Mouse (Mus musculus): ENCODE results near the gene Jtb. TPM values are rescaled to one million over a fixed set of nuclear protein-coding genes. Genes with fewer than 3 reads are reported as not detected.

Jtb gene
- polyA plus RNA-seq, 1 experiment from 2014 or later: 131 TPM

- peak overlapping the region; percentile 88 for H3K27ac ChIP-seq (replicated peaks)
- peak; percentile 84 for TF ChIP-seq CTCF (IDR thresholded peaks at IDR 0.05; ENCODE audit: low read depth)
- no peak for TF ChIP-seq EP300 (optimal IDR thresholded peaks at IDR 0.05)
- H3K9ac ChIP-seq (ENCODE audit: low read length): peak overlapping the region; percentile 74
- peak overlapping the region; percentile 54 for H3K4me3 ChIP-seq (ENCODE audit: low read depth, low read length)
- H3K27me3 ChIP-seq (ENCODE audit: control insufficient read depth, insufficient read depth, low read length): no peaks in the 10 kb centered on the region
- 7% methylated on average over 6 of the region's 6 CpGs for WGBS
- ATAC-seq (ENCODE audit: low FRiP score, low TSS enrichment): peak; percentile 62
- H3K4me2 ChIP-seq (replicated peaks; ENCODE audit: low read depth): peak overlapping the region; percentile 78
- peak; percentile 41 for DNase-seq (ENCODE audit: low spot score)
- no peaks in the 10 kb centered on the region for H3K36me3 ChIP-seq (ENCODE audit: control insufficient read depth, insufficient read depth, low read length)
- H3K9me3 ChIP-seq (ENCODE audit: control insufficient read depth, low read length): no peaks in the 10 kb centered on the region
- H3K4me1 ChIP-seq (replicated peaks; ENCODE audit: control insufficient read depth, insufficient read depth): no peaks in the 10 kb centered on the region
Observed at GRCm38 (mm10) chr3:90220088-90220487, 11.3 kb upstream of the Jtb start.

GRCm38 (mm10) chr3:90220531-90220951 is 10.9 kb upstream of the Jtb start:
- DNase-seq (ENCODE audit: low spot score) (peak; percentile 84), ATAC-seq (ENCODE audit: low FRiP score, low TSS enrichment) (peak; percentile 86)
- H3K4me3 ChIP-seq (ENCODE audit: low read depth, low read length): peak overlapping the region; percentile 54
- no peaks in the 10 kb centered on the region for H3K27me3 ChIP-seq (ENCODE audit: control insufficient read depth, insufficient read depth, low read length)
- no peaks in the 10 kb centered on the region for H3K36me3 ChIP-seq (ENCODE audit: control insufficient read depth, insufficient read depth, low read length)
- peak overlapping the region; percentile 74 for H3K9ac ChIP-seq (ENCODE audit: low read length)
- no peaks in the 10 kb centered on the region for H3K9me3 ChIP-seq (ENCODE audit: control insufficient read depth, low read length)
- 0% methylated on average over 19 of the region's 20 CpGs for WGBS
- H3K27ac ChIP-seq (replicated peaks): peak overlapping the region; percentile 88
- peak overlapping the region; percentile 78 for H3K4me2 ChIP-seq (replicated peaks; ENCODE audit: low read depth)
- no peak for TF ChIP-seq CTCF (IDR thresholded peaks at IDR 0.05; ENCODE audit: low read depth)
- no peak for TF ChIP-seq EP300 (optimal IDR thresholded peaks at IDR 0.05)
- no peaks in the 10 kb centered on the region for H3K4me1 ChIP-seq (replicated peaks; ENCODE audit: control insufficient read depth, insufficient read depth)

GRCm38 (mm10) chr3:90221123-90221522 is 10.3 kb upstream of the Jtb start:
- Histone ChIP-seq H3K9ac (ENCODE audit: low read length) (peak overlapping the region; percentile 74), H3K4me3 (ENCODE audit: low read depth, low read length) (peak overlapping the region; percentile 54), H3K36me3 (ENCODE audit: control insufficient read depth, insufficient read depth, low read length) (no peaks in the 10 kb centered on the region), H3K4me2 (replicated peaks; ENCODE audit: low read depth) (peak overlapping the region; percentile 78), H3K4me1 (replicated peaks; ENCODE audit: control insufficient read depth, insufficient read depth) (no peaks in the 10 kb centered on the region), H3K27me3 (ENCODE audit: control insufficient read depth, insufficient read depth, low read length) (no peaks in the 10 kb centered on the region), H3K9me3 (ENCODE audit: control insufficient read depth, low read length) (no peaks in the 10 kb centered on the region), H3K27ac (replicated peaks) (peak overlapping the region; percentile 13; the same call in 1 of the 2 replicates)
- 13% methylated on average over 5 of the region's 5 CpGs for WGBS
- ATAC-seq (ENCODE audit: low FRiP score, low TSS enrichment) (no peak), DNase-seq (ENCODE audit: low spot score) (no peak)
- no peak for TF ChIP-seq EP300 (optimal IDR thresholded peaks at IDR 0.05)
- TF ChIP-seq CTCF (IDR thresholded peaks at IDR 0.05; ENCODE audit: low read depth): no peak

- Histone ChIP-seq H3K4me1 (replicated peaks; ENCODE audit: control insufficient read depth, insufficient read depth) (no peaks in the 10 kb centered on the region), H3K27ac (replicated peaks) (no peak overlapping the region), H3K4me3 (ENCODE audit: low read depth, low read length) (no peak overlapping the region), H3K36me3 (ENCODE audit: control insufficient read depth, insufficient read depth, low read length) (no peaks in the 10 kb centered on the region), H3K4me2 (replicated peaks; ENCODE audit: low read depth) (no peak overlapping the region), H3K9ac (ENCODE audit: low read length) (no peak overlapping the region), H3K9me3 (ENCODE audit: control insufficient read depth, low read length) (no peaks in the 10 kb centered on the region), H3K27me3 (ENCODE audit: control insufficient read depth, insufficient read depth, low read length) (no peaks in the 10 kb centered on the region)
- ATAC-seq (ENCODE audit: low FRiP score, low TSS enrichment) (no peak), DNase-seq (ENCODE audit: low spot score) (no peak)
- TF ChIP-seq CTCF (IDR thresholded peaks at IDR 0.05; ENCODE audit: low read depth) (no peak), EP300 (optimal IDR thresholded peaks at IDR 0.05) (no peak)
- 85% methylated on average over 4 of the region's 4 CpGs for WGBS
Observed at GRCm38 (mm10) chr3:90222455-90222854, 8.9 kb upstream of the Jtb start.

GRCm38 (mm10) chr3:90222941-90223340 is 8.5 kb upstream of the Jtb start:
- H3K27me3 ChIP-seq (ENCODE audit: control insufficient read depth, insufficient read depth, low read length): no peaks in the 10 kb centered on the region
- no peaks in the 10 kb centered on the region for H3K9me3 ChIP-seq (ENCODE audit: control insufficient read depth, low read length)
- WGBS: 72% methylated on average over 3 of the region's 3 CpGs
- H3K4me3 ChIP-seq (ENCODE audit: low read depth, low read length): no peak overlapping the region
- TF ChIP-seq CTCF (IDR thresholded peaks at IDR 0.05; ENCODE audit: low read depth) (no peak), EP300 (optimal IDR thresholded peaks at IDR 0.05) (no peak)
- H3K36me3 ChIP-seq (ENCODE audit: control insufficient read depth, insufficient read depth, low read length): no peaks in the 10 kb centered on the region
- H3K4me1 ChIP-seq (replicated peaks; ENCODE audit: control insufficient read depth, insufficient read depth): no peaks in the 10 kb centered on the region
- DNase-seq (ENCODE audit: low spot score): no peak
- no peak overlapping the region for H3K27ac ChIP-seq (replicated peaks)
- no peak overlapping the region for H3K4me2 ChIP-seq (replicated peaks; ENCODE audit: low read depth)
- H3K9ac ChIP-seq (ENCODE audit: low read length): no peak overlapping the region
- ATAC-seq (ENCODE audit: low FRiP score, low TSS enrichment): no peak

- 77% methylated on average over 10 of the region's 10 CpGs for WGBS
- TF ChIP-seq EP300 (optimal IDR thresholded peaks at IDR 0.05) (no peak), CTCF (IDR thresholded peaks at IDR 0.05; ENCODE audit: low read depth) (peak; percentile 34; the same call in 1 of the 2 replicates)
- ATAC-seq (ENCODE audit: low FRiP score, low TSS enrichment): no peak
Observed at GRCm38 (mm10) chr3:90224331-90224730, 7.1 kb upstream of the Jtb start.

More at GRCm38 (mm10) chr3:90224331-90224730, 7.1 kb upstream of the Jtb start:
- no peak overlapping the region for H3K9ac ChIP-seq (ENCODE audit: low read length)
- H3K4me3 ChIP-seq (ENCODE audit: low read depth, low read length): no peak overlapping the region
- H3K36me3 ChIP-seq (ENCODE audit: control insufficient read depth, insufficient read depth, low read length): no peaks in the 10 kb centered on the region
- no peak for DNase-seq (ENCODE audit: low spot score)
- H3K4me1 ChIP-seq (replicated peaks; ENCODE audit: control insufficient read depth, insufficient read depth): no peaks in the 10 kb centered on the region
- no peak overlapping the region for H3K4me2 ChIP-seq (replicated peaks; ENCODE audit: low read depth)
- H3K27ac ChIP-seq (replicated peaks): no peak overlapping the region
- no peaks in the 10 kb centered on the region for H3K9me3 ChIP-seq (ENCODE audit: control insufficient read depth, low read length)
- no peaks in the 10 kb centered on the region for H3K27me3 ChIP-seq (ENCODE audit: control insufficient read depth, insufficient read depth, low read length)

Measured in stomach, postnatal 0 days (tissue).